Mouse (Mus musculus) induced T-regulatory cell, adult 2 months (primary cell): Measurements from ENCODE around the gene Zfp341.

Experiments used
- DNase-seq: peaks from one replicate; pipeline ENCODE4 v3.0.0-alpha.2; 2012; ENCODE audit warnings: low read depth

Gene Zfp341

GRCm38 (mm10) chr2:154586405-154586804 is 26.7 kb upstream of the Zfp341 start:
- DNase-seq = peak; percentile 57

- no peak for DNase-seq
Measured at GRCm38 (mm10) chr2:154589051-154589450, 24.0 kb upstream of the Zfp341 start.

DNA sequence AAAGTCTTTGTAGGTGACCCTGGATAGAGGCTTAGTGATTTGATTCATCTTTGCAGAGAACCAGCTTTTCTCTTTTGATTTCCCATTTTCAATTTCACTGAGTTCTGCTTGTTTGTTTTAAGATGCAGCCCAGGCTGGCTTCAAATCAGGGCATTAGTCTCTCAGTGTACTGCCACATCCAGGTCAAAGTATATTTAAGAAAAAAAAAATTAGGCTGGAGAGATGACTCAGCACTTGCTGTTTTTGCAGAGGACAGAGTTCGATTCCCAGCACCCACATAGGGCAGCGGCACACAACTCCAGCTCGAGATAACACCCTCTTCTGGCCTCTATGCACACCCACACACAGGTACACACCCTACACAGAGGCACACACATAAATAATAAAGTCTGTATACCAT is 21.9 kb upstream of the Zfp341 start:
- DNase-seq = no peak

DNA sequence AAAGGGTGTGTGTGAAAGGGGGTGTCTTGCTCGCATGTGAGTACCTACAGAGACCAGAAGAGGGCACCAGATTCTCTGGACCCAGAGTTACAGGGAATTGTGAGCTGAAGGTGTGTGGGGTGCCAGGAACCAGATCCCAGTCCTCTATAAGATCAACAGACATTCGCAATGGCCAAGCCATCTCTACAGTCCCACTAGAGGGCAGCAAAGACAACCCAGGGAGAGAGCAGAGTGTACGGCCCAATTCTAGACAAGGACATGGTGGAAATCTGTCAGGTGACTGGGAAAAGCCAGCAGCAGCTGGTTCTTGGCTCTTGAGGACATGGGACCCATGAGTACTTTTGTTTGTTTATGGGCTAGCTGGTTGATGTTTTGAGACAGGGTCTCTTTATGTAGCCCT is 20.1 kb upstream of the Zfp341 start:
- DNase-seq = peak; percentile 74

- no peak for DNase-seq
Measured at GRCm38 (mm10) chr2:154595775-154596174, 17.3 kb upstream of the Zfp341 start.

- no peak for DNase-seq
Measured at GRCm38 (mm10) chr2:154597399-154597798, 15.7 kb upstream of the Zfp341 start.

DNA sequence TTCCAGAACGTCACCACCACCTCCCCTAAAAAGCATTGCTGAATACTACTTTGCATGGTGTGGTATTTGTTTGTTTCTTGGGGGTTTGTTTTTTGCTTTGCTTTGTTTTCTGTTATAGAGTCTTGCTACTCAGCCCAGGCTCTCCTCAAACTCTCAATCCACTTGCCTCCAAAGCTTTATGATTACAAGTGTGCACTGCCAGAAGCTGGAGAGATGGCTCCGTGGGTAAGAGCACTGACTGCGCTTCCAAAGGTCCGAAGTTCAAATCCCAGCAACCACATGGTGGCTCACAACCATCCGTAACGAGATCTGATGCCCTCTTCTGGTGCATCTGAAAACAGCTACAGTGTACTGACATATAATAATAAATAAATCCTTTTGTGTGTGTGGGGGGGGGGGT is 12.5 kb upstream of the Zfp341 start:
- DNase-seq = no peak

GRCm38 (mm10) chr2:154601324-154601723 is 11.8 kb upstream of the Zfp341 start:
- DNase-seq = no peak

GRCm38 (mm10) chr2:154603007-154603637 is 10.0 kb upstream of the Zfp341 start:
- no peak for DNase-seq

- peak; percentile 98 for DNase-seq
Measured at GRCm38 (mm10) chr2:154603638-154604153, 9.4 kb upstream of the Zfp341 start, which contains the start of gene Pxmp4. Gene Pxmp4, minus strand, starts transcription at chr2:154603708.

DNA sequence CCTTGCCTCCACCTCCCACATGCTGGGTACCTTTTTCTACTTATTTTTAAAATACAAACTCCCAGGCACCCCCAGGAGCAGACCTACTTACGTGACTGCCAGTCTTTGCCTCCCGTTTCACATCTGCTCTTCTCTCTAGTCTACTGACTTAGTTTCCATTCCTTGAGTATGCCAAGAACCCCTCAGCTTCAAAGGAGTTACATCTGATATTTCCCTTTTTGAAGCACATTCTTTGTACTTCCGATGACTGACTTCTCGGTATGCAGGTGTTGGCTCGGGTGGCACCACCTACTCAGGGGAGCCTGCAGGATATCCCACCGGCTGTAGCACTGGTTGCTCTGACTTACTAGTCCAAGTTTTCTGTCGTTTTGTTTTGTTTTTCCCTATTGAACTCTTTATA is 8.9 kb upstream of the Zfp341 start:
- DNase-seq = no peak

GRCm38 (mm10) chr2:154606965-154607364 is 6.1 kb upstream of the Zfp341 start:
- no peak for DNase-seq

DNA sequence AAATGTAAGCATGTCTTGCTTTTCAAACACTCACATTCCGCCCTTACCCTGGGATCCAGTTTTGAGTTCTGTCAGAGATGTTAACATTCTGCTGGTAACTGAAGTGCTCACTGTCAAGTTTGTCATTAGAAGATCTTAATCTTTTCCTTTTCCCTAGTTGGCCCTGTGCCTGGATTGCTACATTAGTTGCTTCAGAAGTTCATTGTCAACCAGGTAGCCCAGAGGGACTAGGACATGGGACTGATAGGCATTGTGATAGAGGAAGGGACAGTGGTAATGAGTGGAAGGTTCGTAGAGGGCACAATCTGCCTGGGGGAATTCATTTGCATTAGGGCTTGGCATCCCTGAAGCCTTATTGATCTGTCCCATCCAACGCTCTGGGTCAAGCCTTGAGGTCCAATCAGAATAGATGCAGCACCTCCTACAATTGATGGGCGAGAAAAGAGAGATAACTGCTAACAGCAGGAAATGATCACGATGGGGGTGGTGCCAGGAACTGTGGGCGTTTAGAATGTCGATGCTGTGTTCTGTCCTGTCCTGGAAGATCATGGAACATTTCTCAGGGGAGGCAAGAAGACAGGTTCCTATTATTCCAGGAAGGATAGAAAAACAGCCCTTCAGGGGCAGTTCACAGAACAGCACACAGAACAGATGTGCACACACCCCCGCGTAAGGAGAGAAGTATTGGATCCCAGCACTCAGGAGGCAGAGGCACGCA is 3.9 kb upstream of the Zfp341 start:
- peak; percentile 34 for DNase-seq

GRCm38 (mm10) chr2:154614841-154615576 is 1.9 kb downstream of the Zfp341 start:
- peak; percentile 20 for DNase-seq

DNA sequence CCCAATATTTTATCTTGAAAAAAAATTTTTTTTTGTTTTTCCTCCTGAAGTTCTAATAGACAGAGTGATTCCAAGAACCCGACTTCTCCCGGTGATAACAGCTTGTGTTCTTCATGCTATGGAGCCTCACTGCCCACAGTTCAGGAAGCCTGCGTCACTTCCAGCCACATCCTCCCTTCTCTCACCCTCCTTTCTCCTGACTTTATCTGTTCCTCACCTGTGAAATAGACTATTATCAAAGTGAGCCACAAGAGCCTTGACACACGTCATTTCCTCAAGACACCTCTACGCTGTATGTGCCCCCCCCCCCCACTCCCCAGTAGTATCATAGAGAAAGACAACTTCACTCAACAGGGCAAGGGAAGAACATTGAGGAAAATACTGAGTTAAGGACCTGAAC is 2.6 kb downstream of the Zfp341 start:
- peak; percentile 67 for DNase-seq

- no peak for DNase-seq
Measured at GRCm38 (mm10) chr2:154617061-154617460, 4.0 kb downstream of the Zfp341 start.

DNA sequence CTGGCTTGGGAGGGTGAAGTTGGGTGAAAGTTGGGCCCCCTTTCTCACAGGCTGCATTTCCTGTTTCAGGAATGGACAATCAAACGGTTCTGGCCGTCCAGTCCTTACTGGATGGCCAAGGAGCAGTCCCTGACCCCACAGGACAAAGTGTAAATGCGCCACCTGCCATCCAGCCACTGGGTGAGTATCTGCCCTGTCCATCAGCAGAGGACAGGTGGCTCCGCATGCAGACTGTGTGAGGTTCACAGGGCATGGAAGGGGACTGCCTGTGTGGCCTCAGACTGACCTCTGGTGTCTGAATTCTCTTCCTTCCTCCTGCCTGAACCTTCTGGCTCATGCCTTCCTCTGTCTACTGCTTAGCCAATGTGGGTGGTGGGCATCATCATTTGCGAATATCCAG is 8.6 kb downstream of the Zfp341 start:
- DNase-seq = no peak

GRCm38 (mm10) chr2:154624137-154624536 is 11.0 kb downstream of the Zfp341 start:
- DNase-seq = peak; percentile 29

- DNase-seq = no peak
Measured at GRCm38 (mm10) chr2:154630531-154630930, 17.4 kb downstream of the Zfp341 start.

DNA sequence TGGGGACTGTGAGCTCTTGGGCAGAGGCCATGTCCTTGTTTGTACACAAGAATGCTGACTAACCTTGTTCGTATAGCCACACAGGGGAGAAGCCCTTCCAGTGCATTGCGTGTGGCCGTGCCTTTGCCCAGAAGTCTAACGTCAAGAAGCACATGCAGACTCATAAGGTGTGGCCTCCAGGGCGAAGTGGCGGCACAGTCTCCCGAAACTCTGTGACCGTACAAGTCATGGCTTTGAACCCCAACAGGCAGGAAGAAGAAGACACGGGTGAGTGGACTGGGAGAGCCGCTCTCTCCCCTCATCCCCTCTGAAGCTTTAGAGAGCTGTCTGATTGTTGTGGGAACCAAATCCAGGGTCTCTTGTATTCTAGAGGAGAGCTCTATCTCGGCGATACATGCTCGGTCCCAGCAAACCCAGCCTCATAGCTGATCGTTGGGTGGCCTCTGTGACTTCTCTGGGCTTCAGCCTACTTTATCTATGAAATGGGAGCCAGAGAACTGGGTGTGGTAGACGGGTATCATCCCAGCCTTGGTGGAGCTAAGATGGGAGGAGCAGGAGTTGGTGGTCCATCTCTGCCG is 19.2 kb downstream of the Zfp341 start:
- DNase-seq = no peak

GRCm38 (mm10) chr2:154633039-154633742 is 20.1 kb downstream of the Zfp341 start:
- DNase-seq = no peak
